Mouse (Mus musculus) Patski (cell line): ENCODE results near the gene Chd2. TPM values are rescaled to one million over a fixed set of nuclear protein-coding genes. Genes with fewer than 3 reads are reported as not detected.
A peak's percentile ranks its signal among the peaks of the same experiment; 100 is the strongest.

ENCODE experiments used
- ATAC-seq: fragments of 100-300 bp; one replicate; pipeline ENCODE4 v1.8.0; 2021
- CTCF ChIA-PET: fragments of 350-600 bp; sonication (Branson Sonifier 250); formaldehyde crosslinking; loops from one replicate; lab custom pipeline; 2022; ENCODE audit warnings: inconsistent platforms; lab: Charles Lee
- POLR2A ChIA-PET: fragments of 350-600 bp; sonication (Branson Sonifier 250); formaldehyde crosslinking; loops from one replicate; lab custom pipeline; 2022; ENCODE audit warnings: antibody characterized with exemption, inconsistent platforms; lab: Charles Lee
- DNase-seq: peaks from one replicate; pipeline ENCODE4 v3.0.0-alpha.2; 2011; ENCODE audit warnings: low read depth, low spot score
- H3K27me3 ChIP-seq: fragments of 371-371 bp; one replicate; pipeline ENCODE4 v1.5.1; 2021
- CTCF ChIP-seq: fragments of 100-300 bp; IDR thresholded peaks from one replicate; pipeline ENCODE4 v1.5.1; 2021
- in situ Hi-C: fragments of 300-500 bp; cut with MboI; formaldehyde crosslinking; loops from 3 replicates; pipeline ENCODE4 v1.11.1; 2018; ENCODE audit warnings: low pct_unique_long_range_greater_than_20kb, mixed read lengths
- polyA plus RNA-seq: library from polyadenylated mRNA; unstranded; gene quantifications from one replicate; pipeline ENCODE4 v1.2.3, GENCODE M21; 2021

The Chd2 gene
- polyA plus RNA-seq, 1 experiment from 2014 or later = 23.4 TPM

GRCm38 (mm10) chr7:73542131-73542853 lies 662 bp upstream of the Chd2 start:
- peak; percentile 3 for TF ChIP-seq CTCF
- ChIA-PET POLR2A (interaction anchor here (0.9 to 11.7 kb wide), 4 partner anchors 12 to 74 kb away, joined by 3 to 87 read pairs (median 22); no protein-coding TSS in a partner anchor), CTCF (interaction anchor here (1.2 to 4.9 kb wide), 7 partner anchors 8 to 631 kb away, joined by 3 to 39 read pairs (median 4); no protein-coding TSS in a partner anchor)
- H3K27me3 ChIP-seq = no peaks in the 10 kb centered on the region
- DNase-seq (no peak), ATAC-seq (no peak)
- in situ Hi-C loops = no loop called here

- in situ Hi-C loops = no loop called here
- ChIA-PET CTCF (interaction anchor here (1.2 to 4.9 kb wide), 6 partner anchors 10 to 632 kb away, joined by 3 to 39 read pairs (median 4); no protein-coding TSS in a partner anchor), POLR2A (interaction anchor here (1.8 to 11.7 kb wide), 3 partner anchors 13 to 75 kb away, joined by 13 to 87 read pairs (median 30); no protein-coding TSS in a partner anchor)
- ATAC-seq (no peak), DNase-seq (no peak)
- no peak for TF ChIP-seq CTCF
- no peaks in the 10 kb centered on the region for H3K27me3 ChIP-seq
These were observed 595 bp downstream of the Chd2 start for GRCm38 (mm10) chr7:73541079-73541390.

- ChIA-PET POLR2A (interaction anchor here (1.1 to 11.7 kb wide), 5 partner anchors 9 to 80 kb away, joined by 4 to 87 read pairs (median 13); no protein-coding TSS in a partner anchor), CTCF (interaction anchor here (0.9 to 4.9 kb wide), 4 partner anchors 15 to 76 kb away, joined by 4 to 39 read pairs (median 16); no protein-coding TSS in a partner anchor)
- in situ Hi-C loops = no loop called here
- DNase-seq (no peak), ATAC-seq (no peak)
- no peak for TF ChIP-seq CTCF
- no peaks in the 10 kb centered on the region for H3K27me3 ChIP-seq
These were observed 1.2 kb downstream of the Chd2 start for GRCm38 (mm10) chr7:73540202-73541078.

GRCm38 (mm10) chr7:73539116-73539682 lies 2.4 kb downstream of the Chd2 start:
- CTCF ChIA-PET = interaction anchor here (0.9 to 4.9 kb wide), 5 partner anchors 15 to 89 kb away, joined by 3 to 39 read pairs (median 4); no protein-coding TSS in a partner anchor
- POLR2A ChIA-PET = interaction anchor here (1.1 to 11.7 kb wide), 4 partner anchors 10 to 81 kb away, joined by 4 to 87 read pairs (median 18); no protein-coding TSS in a partner anchor
- no peaks in the 10 kb centered on the region for H3K27me3 ChIP-seq
- no peak for DNase-seq
- in situ Hi-C loops = no loop called here
- no peak for TF ChIP-seq CTCF
- no peak for ATAC-seq

GRCm38 (mm10) chr7:73538424-73539079 lies 3.1 kb downstream of the Chd2 start:
- no peak for DNase-seq
- in situ Hi-C loops = no loop called here
- no peaks in the 10 kb centered on the region for H3K27me3 ChIP-seq
- ATAC-seq = no peak
- no peak for TF ChIP-seq CTCF
- POLR2A ChIA-PET = interaction anchor here (1.4 to 11.7 kb wide), 4 partner anchors 16 to 82 kb away, joined by 4 to 87 read pairs (median 19); no protein-coding TSS in a partner anchor
- CTCF ChIA-PET = interaction anchor here (1.1 to 4.9 kb wide), 5 partner anchors 14 to 90 kb away, joined by 3 to 39 read pairs (median 3); no protein-coding TSS in a partner anchor

GRCm38 (mm10) chr7:73537634-73538423 lies 3.8 kb downstream of the Chd2 start:
- ATAC-seq = peak; percentile 96
- H3K27me3 ChIP-seq = no peaks in the 10 kb centered on the region
- ChIA-PET CTCF (interaction anchor here (1.0 to 4.9 kb wide), 4 partner anchors 14 to 88 kb away, joined by 3 to 39 read pairs (median 15); no protein-coding TSS in a partner anchor), POLR2A (interaction anchor here (1.3 to 11.7 kb wide), 3 partner anchors 13 to 20 kb away, joined by 3 to 87 read pairs (median 8); no protein-coding TSS in a partner anchor)
- no peak for TF ChIP-seq CTCF
- peak; percentile 95 for DNase-seq
- in situ Hi-C loops = no loop called here

- CTCF ChIA-PET = interaction anchor here (1.0 to 1.5 kb wide), 2 partner anchors 13 to 89 kb away, joined by 3 to 4 read pairs; no protein-coding TSS in a partner anchor
These were observed 4.4 kb downstream of the Chd2 start for GRCm38 (mm10) chr7:73537228-73537627.

GRCm38 (mm10) chr7:73536579-73536978 lies 5.1 kb downstream of the Chd2 start:
- POLR2A ChIA-PET = interaction anchor here (1.3 to 11.7 kb wide), 3 partner anchors 11 to 21 kb away, joined by 3 to 87 read pairs (median 8); no protein-coding TSS in a partner anchor
- in situ Hi-C loops = no loop called here
- DNase-seq (no peak), ATAC-seq (no peak)
- no peak for TF ChIP-seq CTCF
- H3K27me3 ChIP-seq = no peaks in the 10 kb centered on the region
- CTCF ChIA-PET = interaction anchor here (2.5 kb wide), 1 partner anchor 20 kb away, joined by 8 read pairs; no protein-coding TSS in a partner anchor

More at GRCm38 (mm10) chr7:73537228-73537627, 4.4 kb downstream of the Chd2 start:
- in situ Hi-C loops = no loop called here
- H3K27me3 ChIP-seq = no peaks in the 10 kb centered on the region
- ATAC-seq = no peak
- no peak for DNase-seq
- POLR2A ChIA-PET = interaction anchor here (1.3 to 11.7 kb wide), 3 partner anchors 12 to 21 kb away, joined by 3 to 87 read pairs (median 8); no protein-coding TSS in a partner anchor
- no peak for TF ChIP-seq CTCF
